Mouse (Mus musculus) embryonic fibroblast, embryonic 13.5 days (primary cell): ENCODE data around the gene Kras.

Source experiments
- CTCF ChIP-seq: IDR thresholded peaks from 2 replicates; pipeline ENCODE4 v1.5.1; 2011; ENCODE audit warnings: mild to moderate bottlenecking, control low read depth, low read length, moderate library complexity, borderline replicate concordance; ENCODE audit not compliant: insufficient read depth
- POLR2A ChIP-seq: IDR thresholded peaks from 2 replicates; pipeline ENCODE4 v1.6.1; 2011; ENCODE audit warnings: low read depth, mild to moderate bottlenecking, control low read depth, low read length, moderate library complexity

DNA sequence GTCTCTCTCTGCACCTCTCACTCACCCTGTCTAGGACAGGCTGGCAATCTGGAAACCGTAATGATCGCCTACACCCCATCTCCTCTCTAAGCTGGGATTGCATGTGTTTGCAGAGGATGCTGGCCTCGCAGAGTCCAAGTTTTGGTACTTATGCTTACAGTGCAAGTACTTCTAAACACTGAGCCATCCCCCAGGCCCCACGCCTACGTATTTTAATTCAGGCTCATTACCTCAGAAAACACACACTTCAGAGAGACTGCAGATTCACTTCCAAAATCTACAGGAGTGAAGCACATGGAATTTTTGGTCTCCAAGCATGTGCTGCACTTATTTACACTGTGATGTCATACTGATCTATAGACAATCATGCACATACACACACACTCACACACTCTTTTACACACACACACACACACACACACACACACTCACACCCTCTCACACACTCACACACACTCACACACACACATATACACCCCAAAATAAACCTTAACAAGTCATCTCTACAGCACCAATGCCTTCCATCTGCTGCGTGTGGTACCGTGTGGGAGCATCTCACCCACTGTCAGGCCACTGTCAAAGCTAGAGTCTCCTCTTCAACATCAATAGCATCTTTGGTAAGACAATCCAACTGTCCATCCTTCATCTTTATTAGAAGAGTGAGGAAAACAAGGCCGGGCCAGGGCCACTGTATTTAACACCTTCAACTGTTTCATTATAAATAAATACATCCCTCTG, 51.9 kb downstream of the Kras start:
- TF ChIP-seq POLR2A, result no peak
- no peak for TF ChIP-seq CTCF
